Mouse (Mus musculus): ENCODE measurements at regions not wholly inside any gene's neighbourhood (a gene's known extent, or its start where the extent isn't known, plus 50 kb on each side); places are given as distances from the start of the nearest gene placed in this dataset.

GRCm38 (mm10) chr3:130955958-130956357, 154.3 kb upstream of the Lef1 start:
- TF ChIP-seq POLR2A (IDR thresholded peaks at IDR 0.05; ENCODE audit: extremely low read depth, insufficient read depth, low read length) (no peak), CTCF (IDR thresholded peaks at IDR 0.05; ENCODE audit: low read depth, low read length) (no peak)
